8 mouse cellular contexts compared by ENCODE assay signal in the genomic region with DNA sequence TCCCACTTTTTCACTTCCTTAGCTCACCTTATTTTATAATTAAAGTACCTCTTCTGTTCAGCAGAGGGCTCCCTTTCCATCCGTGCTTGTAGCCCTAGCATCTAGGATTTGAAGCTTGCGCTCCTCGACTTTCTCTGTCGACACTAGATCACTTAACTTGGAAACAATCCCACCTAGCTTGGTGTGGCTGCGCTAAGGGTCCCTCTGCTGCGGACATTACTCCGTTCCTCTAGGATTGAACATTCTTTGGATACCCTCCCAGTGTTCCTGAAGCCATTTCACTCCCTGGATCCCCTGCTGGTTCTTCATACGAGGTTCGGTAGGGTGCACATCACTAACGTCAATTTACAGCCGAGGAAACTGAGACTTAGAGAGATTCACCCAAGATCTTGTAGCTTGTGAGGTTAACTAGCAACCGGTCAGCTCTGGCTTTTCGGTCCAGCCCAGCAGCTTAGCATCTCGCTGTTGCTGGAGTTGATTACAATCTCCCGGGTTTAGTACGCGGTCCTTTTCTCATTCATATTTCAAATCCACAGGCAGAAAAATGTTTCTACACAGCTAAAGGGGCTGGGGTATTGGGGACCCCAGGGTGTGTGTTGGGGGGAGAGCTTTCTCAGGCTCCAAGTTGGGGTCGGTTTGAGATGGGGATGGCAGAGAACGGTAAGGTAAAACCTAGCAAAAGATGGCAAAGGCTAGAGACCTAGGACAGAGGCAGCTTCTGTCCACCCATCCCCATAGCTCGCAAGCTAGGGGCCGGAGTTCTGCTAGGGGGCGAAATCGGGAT. TPM values are rescaled to one million over a fixed set of nuclear protein-coding genes. Genes with fewer than 3 reads are reported as not detected.
A peak's percentile ranks its signal among the peaks of the same experiment; 100 is the strongest.
DNase-seq lines count a peak whose midpoint lies in the region; ATAC-seq lines count a peak whose summit lies in the region.

No protein-coding gene starts in this region.

- no peaks in the 10 kb centered on the region for H3K36me3 ChIP-seq in heart, embryonic 13.5 days
- no peaks in the 10 kb centered on the region for H3K36me3 ChIP-seq in kidney, embryonic 16.5 days (ENCODE audit: insufficient read depth, low read length)
- no peaks in the 10 kb centered on the region for H3K36me3 ChIP-seq in liver, embryonic 13.5 days
- no peaks in the 10 kb centered on the region for H3K36me3 ChIP-seq in neural tube, embryonic 15.5 days

- peak overlapping the region; percentile 64 for H3K4me3 ChIP-seq in heart, embryonic 13.5 days
- H3K4me3 ChIP-seq in kidney, embryonic 16.5 days (ENCODE audit: low read length), result peak overlapping the region; percentile 64
- peak overlapping the region; percentile 46 for H3K4me3 ChIP-seq in liver, embryonic 13.5 days (replicated peaks)
- peak overlapping the region; percentile 71 for H3K4me3 ChIP-seq in neural tube, embryonic 15.5 days (replicated peaks)

- intact Hi-C loops in heart, postnatal 25 days (cut with DNase I), result loop anchor here (2.0 to 10.0 kb wide), 4 partner anchors 52 to 277 kb away; no protein-coding TSS in a partner anchor

- H3K9ac ChIP-seq in heart, embryonic 13.5 days, result no peak overlapping the region
- H3K9ac ChIP-seq in kidney, embryonic 16.5 days (replicated peaks; ENCODE audit: low read length), result peak overlapping the region; percentile 42
- no peak overlapping the region for H3K9ac ChIP-seq in liver, embryonic 13.5 days
- H3K9ac ChIP-seq in neural tube, embryonic 15.5 days (replicated peaks), result peak overlapping the region; percentile 65

- H3K4me1 ChIP-seq in heart, embryonic 13.5 days, result peaks cover 27% of the 10 kb centered on the region
- H3K4me1 ChIP-seq in kidney, embryonic 16.5 days (ENCODE audit: insufficient read depth, low read length), result peaks cover 20% of the 10 kb centered on the region
- 0 out of 2 replicates have a peak, but pooled peaks cover 4% of the 10 kb centered on the region for H3K4me1 ChIP-seq in liver, embryonic 13.5 days (replicated peaks)
- H3K4me1 ChIP-seq in neural tube, embryonic 15.5 days, result peaks cover 33% of the 10 kb centered on the region

- H3K4me2 ChIP-seq in heart, embryonic 13.5 days, result peak overlapping the region; percentile 93
- peak overlapping the region; percentile 96 for H3K4me2 ChIP-seq in kidney, embryonic 16.5 days (replicated peaks; ENCODE audit: low read depth, low read length)
- peak overlapping the region; percentile 64 for H3K4me2 ChIP-seq in liver, embryonic 13.5 days
- H3K4me2 ChIP-seq in neural tube, embryonic 15.5 days, result peak overlapping the region; percentile 98

- ATAC-seq in heart, embryonic 13.5 days (ENCODE audit: extremely low read depth, insufficient number of reproducible peaks, low FRiP score, low TSS enrichment), result no peak
- no peak; the same call in none of the 2 replicates for ATAC-seq in kidney, embryonic 16.5 days (ENCODE audit: low FRiP score, low TSS enrichment)
- no peak for ATAC-seq in liver, embryonic 13.5 days (ENCODE audit: low read depth)
- peak; percentile 53; the same call in 1 of the 2 replicates for ATAC-seq in neural tube, embryonic 15.5 days (ENCODE audit: low FRiP score)

- H3K27me3 ChIP-seq in heart, embryonic 13.5 days (replicated peaks), result peaks cover 97% of the 10 kb centered on the region
- peaks cover 28% of the 10 kb centered on the region for H3K27me3 ChIP-seq in kidney, embryonic 16.5 days (ENCODE audit: insufficient read depth, low read length)
- H3K27me3 ChIP-seq in liver, embryonic 13.5 days, result peaks cover 82% of the 10 kb centered on the region
- peaks cover 13% of the 10 kb centered on the region; the same call in 1 of the 2 replicates for H3K27me3 ChIP-seq in neural tube, embryonic 15.5 days (replicated peaks)

- WGBS in heart, embryonic 13.5 days, result under 1% methylated on average over 22 of the region's 23 CpGs
- under 1% methylated on average over 23 of the region's 23 CpGs for WGBS in kidney, embryonic 16.5 days
- WGBS in liver, embryonic 13.5 days (ENCODE audit: insufficient replicate concordance), result 3% methylated on average over 23 of the region's 23 CpGs
- WGBS in neural tube, embryonic 15.5 days, result under 1% methylated on average over 23 of the region's 23 CpGs

- peak; percentile 82 for DNase-seq in heart, adult 11 months
- DNase-seq in heart, postnatal 25 days (ENCODE audit: low spot score), result no peak
- peak; percentile 86 for DNase-seq in embryo, embryonic 11 days
- no peak for DNase-seq in liver, embryonic 13.5 days
- no peak for DNase-seq in natural killer cell, adult 2 months (ENCODE audit: low spot score in 2 of 2)

- H3K9me3 ChIP-seq in heart, embryonic 13.5 days, result no peaks in the 10 kb centered on the region
- H3K9me3 ChIP-seq in kidney, embryonic 16.5 days (ENCODE audit: low read length), result no peaks in the 10 kb centered on the region
- no peaks in the 10 kb centered on the region for H3K9me3 ChIP-seq in liver, embryonic 13.5 days (replicated peaks)
- no peaks in the 10 kb centered on the region for H3K9me3 ChIP-seq in neural tube, embryonic 15.5 days (replicated peaks)

- no peak overlapping the region for H3K27ac ChIP-seq in heart, embryonic 13.5 days (replicated peaks)
- H3K27ac ChIP-seq in kidney, embryonic 16.5 days (ENCODE audit: low read length), result no peak overlapping the region
- H3K27ac ChIP-seq in liver, embryonic 13.5 days, result no peak overlapping the region
- 0 out of 2 replicates have a peak overlapping the region, but pooled peaks have one; percentile 41 for H3K27ac ChIP-seq in neural tube, embryonic 15.5 days (replicated peaks)

RNA-seq across cellular contexts. Expression of gene Sema5b, which starts 0.4 kb away (rescaled TPM):
- total RNA-seq in heart, postnatal 25 days (2021), result 1 to 10 TPM in 1 of 2 experiments, under 1 TPM in 1; 0.91 to 1.1 TPM
- 1.1 and 2.0 TPM in 2 replicates for polyA plus RNA-seq in heart, embryonic 13.5 days (2015; fragmentation: Nextera tagmentation; extraction: Ambion mirVana)
- 6.4 and 7.3 TPM in 2 replicates for polyA plus RNA-seq in kidney, embryonic 16.5 days (2015; fragmentation: Nextera tagmentation; extraction: Ambion mirVana)
- polyA plus RNA-seq in liver, embryonic 13.5 days (2015; fragmentation: Nextera tagmentation; extraction: Ambion mirVana), result 0.12 and 0.14 TPM in 2 replicates
- 16.9 and 17.2 TPM in 2 replicates for polyA plus RNA-seq in neural tube, embryonic 15.5 days (2015; fragmentation: Nextera tagmentation; extraction: Ambion mirVana)

RNA-seq across cellular contexts. Expression of gene Pdia5, which starts 49.9 kb away (rescaled TPM):
- total RNA-seq in heart, postnatal 25 days (2021), result 1 to 10 TPM; 5.7 to 7.0 TPM
- polyA plus RNA-seq in heart, embryonic 13.5 days (2015; fragmentation: Nextera tagmentation; extraction: Ambion mirVana), result 28.2 and 31.6 TPM in 2 replicates
- polyA plus RNA-seq in kidney, embryonic 16.5 days (2015; fragmentation: Nextera tagmentation; extraction: Ambion mirVana), result 52.5 and 62.0 TPM in 2 replicates
- 46.7 and 51.8 TPM in 2 replicates for polyA plus RNA-seq in liver, embryonic 13.5 days (2015; fragmentation: Nextera tagmentation; extraction: Ambion mirVana)
- polyA plus RNA-seq in neural tube, embryonic 15.5 days (2015; fragmentation: Nextera tagmentation; extraction: Ambion mirVana), result 15.2 and 19.6 TPM in 2 replicates

Comparison
In these comparisons a context has a peak if more than half of its experiments do, and no peak if none do; other contexts are left out.
1. DNase-seq: peak in heart, adult 11 months (single experiment) and embryo, embryonic 11 days (single experiment); none in heart, postnatal 25 days (single experiment), liver, embryonic 13.5 days (single experiment) and natural killer cell, adult 2 months (0 of 2).
2. H3K9ac ChIP-seq: peak in kidney, embryonic 16.5 days (single experiment) and neural tube, embryonic 15.5 days (single experiment); none in heart, embryonic 13.5 days (single experiment) and liver, embryonic 13.5 days (single experiment).
3. Peak in every context shown above with its lines, with median percentiles within 50 percentile points of each other: H3K4me2 ChIP-seq and H3K4me3 ChIP-seq.